In the genomic region with DNA sequence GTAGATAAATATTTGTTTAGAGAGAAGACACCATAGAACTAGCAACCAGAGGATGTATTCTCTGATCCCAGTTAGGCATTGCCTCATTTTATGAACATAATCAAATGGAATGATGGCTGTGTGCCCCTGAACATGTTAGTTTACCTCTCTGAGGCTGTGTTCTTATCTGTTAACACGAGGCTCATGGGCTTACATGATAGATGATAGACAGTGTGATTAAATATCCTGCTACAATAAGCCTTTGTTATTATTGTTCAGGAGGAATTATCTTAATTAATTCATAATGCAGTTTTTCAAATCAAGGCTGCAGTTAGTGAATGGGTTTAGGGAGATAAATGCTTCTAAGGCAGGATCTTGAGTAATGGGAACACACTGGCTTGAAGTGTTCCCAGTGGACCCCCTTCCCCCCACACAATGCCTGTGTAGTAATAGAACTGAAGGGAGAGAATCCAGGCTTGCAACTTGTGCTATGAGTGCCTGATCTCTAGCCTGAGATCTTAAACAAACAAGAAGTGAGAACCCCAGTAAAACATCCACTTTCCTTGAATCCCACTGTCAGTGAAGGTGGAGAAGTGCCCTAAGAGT, we compare ENCODE assay signal across 22 mouse cellular contexts.
"Had no signal": no experiment of that assay in that cellular context is flagged by ENCODE, and none has a peak within 500 bp of the region (broad histone marks: within the 10 kb centered on the region; RNA-seq: fewer than 3 reads in every experiment).

No protein-coding gene starts in this region.

- H3K4me2 ChIP-seq: heart, embryonic 12.5 days; hindbrain, embryonic 14.5 days; intestine, embryonic 15.5 days; limb, embryonic 13.5 days; limb, embryonic 15.5 days had no signal

- H3K36me3 ChIP-seq: heart, embryonic 10.5 days; heart, embryonic 12.5 days; intestine, embryonic 15.5 days; limb, embryonic 13.5 days; limb, embryonic 15.5 days had no signal

- ATAC-seq: forebrain, embryonic 16.5 days; inflammation-experienced regulatory T-cells, adult 6 months; intestine, postnatal 0 days had no signal

- H3K4me1 ChIP-seq: intestine, embryonic 15.5 days; limb, embryonic 13.5 days; limb, embryonic 15.5 days had no signal

- H3K27me3 ChIP-seq: heart, embryonic 12.5 days; intestine, embryonic 15.5 days; limb, embryonic 13.5 days; limb, embryonic 15.5 days had no signal

- H3K27ac ChIP-seq: gastrocnemius, adult 2 months; heart, embryonic 10.5 days; hindbrain, embryonic 14.5 days; intestine, embryonic 15.5 days; limb, embryonic 13.5 days; limb, embryonic 15.5 days had no signal

- H3K4me3 ChIP-seq: gastrocnemius, adult 2 months; heart, embryonic 10.5 days; heart, embryonic 12.5 days; intestine, embryonic 15.5 days; limb, embryonic 13.5 days; limb, embryonic 15.5 days had no signal

- DNase-seq: gastrocnemius, adult 2 months; gastrocnemius, postnatal 10 days; gastrocnemius, postnatal 25 days; heart, adult 18-20 months; heart, postnatal 10 days; heart, postnatal 4 days; kidney, adult 18-20 months; kidney, adult 8-10 months; kidney, postnatal 10 days; kidney, postnatal 25 days; layer of hippocampus, adult 9-11 months; layer of hippocampus, postnatal 36 days; left cerebral cortex, postnatal 4 days had no signal

- H3K9me3 ChIP-seq: heart, embryonic 10.5 days; heart, embryonic 12.5 days; intestine, embryonic 15.5 days; limb, embryonic 13.5 days; limb, embryonic 15.5 days had no signal

- H3K9ac ChIP-seq: heart, embryonic 12.5 days; hindbrain, embryonic 14.5 days; intestine, embryonic 15.5 days; limb, embryonic 13.5 days; limb, embryonic 15.5 days had no signal
